Mouse (Mus musculus): ENCODE data around the gene Ap1m2. TPM values are rescaled to one million over a fixed set of nuclear protein-coding genes. Genes with fewer than 3 reads are reported as not detected.
"Not testable (repeated sequence)": the region's sequence is repeated elsewhere in the genome, so short reads cannot be mapped to it uniquely, and the experiment has no call there.

The Ap1m2 gene
- polyA plus RNA-seq, 1 experiment from 2014 or later: 9.5 TPM

GRCm38 (mm10) chr9:21324269-21324668 is 12.1 kb upstream of the Ap1m2 start:
- no peaks in the 10 kb centered on the region for H3K27me3 ChIP-seq
- H3K9me3 ChIP-seq: no peaks in the 10 kb centered on the region
- H3K4me2 ChIP-seq: no peak overlapping the region
- no peak overlapping the region for H3K27ac ChIP-seq
- ATAC-seq (ENCODE audit: insufficient number of reproducible peaks, insufficient read depth, low FRiP score, low TSS enrichment, low read depth): no peak
- WGBS: 88% methylated on average over 11 of the region's 11 CpGs
- peaks cover 16% of the 10 kb centered on the region for H3K4me1 ChIP-seq (replicated peaks)
- H3K36me3 ChIP-seq: peaks cover 19% of the 10 kb centered on the region
- no peak overlapping the region for H3K9ac ChIP-seq (replicated peaks)
- H3K4me3 ChIP-seq (replicated peaks): no peak overlapping the region

- not testable (repeated sequence) for H3K27ac ChIP-seq; H3K4me3 ChIP-seq (replicated peaks); H3K4me2 ChIP-seq; H3K9ac ChIP-seq (replicated peaks); H3K9me3 ChIP-seq; ATAC-seq (ENCODE audit: insufficient number of reproducible peaks, insufficient read depth, low FRiP score, low TSS enrichment, low read depth); H3K27me3 ChIP-seq
- Histone ChIP-seq H3K4me1 (replicated peaks) (peaks cover 16% of the 10 kb centered on the region), H3K36me3 (peaks cover 19% of the 10 kb centered on the region)
- WGBS: 85% methylated on average over 8 of the region's 8 CpGs
Observed at GRCm38 (mm10) chr9:21322917-21323297, 10.8 kb upstream of the Ap1m2 start.

- no peak for ATAC-seq (ENCODE audit: insufficient number of reproducible peaks, insufficient read depth, low FRiP score, low TSS enrichment, low read depth)
- Histone ChIP-seq H3K27me3 (no peaks in the 10 kb centered on the region), H3K9ac (replicated peaks) (no peak overlapping the region), H3K4me3 (replicated peaks) (peak overlapping the region; percentile 71; the same call in 1 of the 2 replicates), H3K36me3 (peaks cover 19% of the 10 kb centered on the region), H3K27ac (no peak overlapping the region), H3K4me1 (replicated peaks) (peaks cover 16% of the 10 kb centered on the region), H3K4me2 (peak overlapping the region; percentile 88), H3K9me3 (no peaks in the 10 kb centered on the region)
- 77% methylated on average over 19 of the region's 19 CpGs for WGBS
Observed at GRCm38 (mm10) chr9:21322211-21322916, 10.2 kb upstream of the Ap1m2 start.

- no peak for ATAC-seq (ENCODE audit: insufficient number of reproducible peaks, insufficient read depth, low FRiP score, low TSS enrichment, low read depth)
- H3K27me3 ChIP-seq: no peaks in the 10 kb centered on the region
- WGBS: 16% methylated on average over 6 of the region's 6 CpGs
- H3K4me3 ChIP-seq (replicated peaks): peak overlapping the region; percentile 71
- H3K9me3 ChIP-seq: no peaks in the 10 kb centered on the region
- H3K9ac ChIP-seq (replicated peaks): peak overlapping the region; percentile 75
- peaks cover 16% of the 10 kb centered on the region for H3K4me1 ChIP-seq (replicated peaks)
- peak overlapping the region; percentile 88 for H3K4me2 ChIP-seq
- H3K27ac ChIP-seq: no peak overlapping the region
- H3K36me3 ChIP-seq: peaks cover 17% of the 10 kb centered on the region
Observed at GRCm38 (mm10) chr9:21321513-21321835, 9.3 kb upstream of the Ap1m2 start.

- ATAC-seq (ENCODE audit: insufficient number of reproducible peaks, insufficient read depth, low FRiP score, low TSS enrichment, low read depth): peak; percentile 89
- WGBS: under 1% methylated on average over 52 of the region's 52 CpGs
- H3K27ac ChIP-seq: peak within 1 kb of the TSS; percentile 14
- peak within 1 kb of the TSS; percentile 88 for H3K4me2 ChIP-seq
- H3K9ac ChIP-seq (replicated peaks): peak within 1 kb of the TSS; percentile 75
- H3K36me3 ChIP-seq: peaks cover 14% of the 10 kb centered on the region
- H3K4me3 ChIP-seq (replicated peaks): peak within 1 kb of the TSS; percentile 71
- H3K27me3 ChIP-seq: no peaks in the 10 kb centered on the region
- H3K4me1 ChIP-seq (replicated peaks): peaks cover 16% of the 10 kb centered on the region
- H3K9me3 ChIP-seq: no peaks in the 10 kb centered on the region
Observed at GRCm38 (mm10) chr9:21320619-21321512, 8.7 kb upstream of the Ap1m2 start, which contains the start of gene Slc44a2. Slc44a2 (plus strand) TSS chr9:21320698.

- H3K27me3 ChIP-seq: no peaks in the 10 kb centered on the region
- H3K4me3 ChIP-seq (replicated peaks): peak overlapping the region; percentile 71
- H3K9ac ChIP-seq (replicated peaks): no peak overlapping the region
- peaks cover 16% of the 10 kb centered on the region for H3K4me1 ChIP-seq (replicated peaks)
- peaks cover 9% of the 10 kb centered on the region for H3K36me3 ChIP-seq
- H3K4me2 ChIP-seq: peak overlapping the region; percentile 88
- no peaks in the 10 kb centered on the region for H3K9me3 ChIP-seq
- peak; percentile 32; the same call in 1 of the 2 replicates for ATAC-seq (ENCODE audit: insufficient number of reproducible peaks, insufficient read depth, low FRiP score, low TSS enrichment, low read depth)
- H3K27ac ChIP-seq: no peak overlapping the region
- 26% methylated on average over 4 of the region's 4 CpGs for WGBS
Observed at GRCm38 (mm10) chr9:21320280-21320618, 8.1 kb upstream of the Ap1m2 start.

GRCm38 (mm10) chr9:21319503-21319902 is 7.4 kb upstream of the Ap1m2 start:
- Histone ChIP-seq H3K36me3 (0 out of 2 replicates have a peak, but pooled peaks cover 3% of the 10 kb centered on the region), H3K27ac (no peak overlapping the region), H3K9me3 (no peaks in the 10 kb centered on the region), H3K9ac (replicated peaks) (no peak overlapping the region), H3K4me1 (replicated peaks) (peaks cover 16% of the 10 kb centered on the region), H3K4me3 (replicated peaks) (no peak overlapping the region), H3K27me3 (no peaks in the 10 kb centered on the region), H3K4me2 (no peak overlapping the region)
- no peak for ATAC-seq (ENCODE audit: insufficient number of reproducible peaks, insufficient read depth, low FRiP score, low TSS enrichment, low read depth)
- 93% methylated on average over 4 of the region's 4 CpGs for WGBS

GRCm38 (mm10) chr9:21318792-21319191 is 6.7 kb upstream of the Ap1m2 start:
- H3K4me3 ChIP-seq (replicated peaks): no peak overlapping the region
- 88% methylated on average over 6 of the region's 6 CpGs for WGBS
- H3K4me2 ChIP-seq: no peak overlapping the region
- peaks cover 16% of the 10 kb centered on the region for H3K4me1 ChIP-seq (replicated peaks)
- H3K27ac ChIP-seq: no peak overlapping the region
- H3K9me3 ChIP-seq: no peaks in the 10 kb centered on the region
- no peak for ATAC-seq (ENCODE audit: insufficient number of reproducible peaks, insufficient read depth, low FRiP score, low TSS enrichment, low read depth)
- H3K9ac ChIP-seq (replicated peaks): no peak overlapping the region
- H3K27me3 ChIP-seq: no peaks in the 10 kb centered on the region
- no peaks in the 10 kb centered on the region for H3K36me3 ChIP-seq

GRCm38 (mm10) chr9:21316696-21317095 is 4.6 kb upstream of the Ap1m2 start:
- H3K4me2 ChIP-seq: no peak overlapping the region
- WGBS: 74% methylated on average over 7 of the region's 7 CpGs
- H3K9ac ChIP-seq (replicated peaks): no peak overlapping the region
- H3K4me3 ChIP-seq (replicated peaks): no peak overlapping the region
- H3K27ac ChIP-seq: no peak overlapping the region
- no peaks in the 10 kb centered on the region for H3K36me3 ChIP-seq
- no peak for ATAC-seq (ENCODE audit: insufficient number of reproducible peaks, insufficient read depth, low FRiP score, low TSS enrichment, low read depth)
- peaks cover 10% of the 10 kb centered on the region for H3K4me1 ChIP-seq (replicated peaks)
- no peaks in the 10 kb centered on the region for H3K9me3 ChIP-seq
- peaks cover 12% of the 10 kb centered on the region for H3K27me3 ChIP-seq

- H3K27ac ChIP-seq: no peak overlapping the region
- 62% methylated on average over 5 of the region's 5 CpGs for WGBS
- no peak overlapping the region for H3K4me2 ChIP-seq
- H3K4me3 ChIP-seq (replicated peaks): no peak overlapping the region
- no peaks in the 10 kb centered on the region for H3K9me3 ChIP-seq
- H3K36me3 ChIP-seq: no peaks in the 10 kb centered on the region
- no peak for ATAC-seq (ENCODE audit: insufficient number of reproducible peaks, insufficient read depth, low FRiP score, low TSS enrichment, low read depth)
- 0 out of 2 replicates have a peak, but pooled peaks cover 3% of the 10 kb centered on the region for H3K4me1 ChIP-seq (replicated peaks)
- H3K9ac ChIP-seq (replicated peaks): no peak overlapping the region
- peaks cover 25% of the 10 kb centered on the region for H3K27me3 ChIP-seq
Observed at GRCm38 (mm10) chr9:21315421-21315820, 3.3 kb upstream of the Ap1m2 start.

GRCm38 (mm10) chr9:21314367-21315140 is 2.4 kb upstream of the Ap1m2 start:
- Histone ChIP-seq H3K4me1 (replicated peaks) (0 out of 2 replicates have a peak, but pooled peaks cover 3% of the 10 kb centered on the region), H3K4me2 (no peak overlapping the region), H3K9me3 (no peaks in the 10 kb centered on the region), H3K9ac (replicated peaks) (no peak overlapping the region), H3K27me3 (peaks cover 33% of the 10 kb centered on the region), H3K36me3 (no peaks in the 10 kb centered on the region), H3K27ac (no peak overlapping the region), H3K4me3 (replicated peaks) (no peak overlapping the region)
- 79% methylated on average over 9 of the region's 9 CpGs for WGBS
- no peak for ATAC-seq (ENCODE audit: insufficient number of reproducible peaks, insufficient read depth, low FRiP score, low TSS enrichment, low read depth)

All from limb, embryonic 12.5 days (tissue).